Mouse (Mus musculus) embryonic fibroblast, embryonic 13.5 days (primary cell): ENCODE measurements around the gene Emsy.

Experiments
- CTCF ChIP-seq: IDR thresholded peaks from 2 replicates; pipeline ENCODE4 v1.5.1; 2011; ENCODE audit warnings: mild to moderate bottlenecking, control low read depth, low read length, moderate library complexity, borderline replicate concordance; ENCODE audit not compliant: insufficient read depth
- POLR2A ChIP-seq: IDR thresholded peaks from 2 replicates; pipeline ENCODE4 v1.6.1; 2011; ENCODE audit warnings: low read depth, mild to moderate bottlenecking, control low read depth, low read length, moderate library complexity

GRCm38 (mm10) chr7:98674344-98674743 lies 17.8 kb upstream of the Emsy start:
- TF ChIP-seq CTCF (no peak), POLR2A (no peak)
